Mouse (Mus musculus) lung, postnatal 0 days (tissue): ENCODE data around the gene Gm7029.

Experiments
- CTCF ChIP-seq: IDR thresholded peaks from 2 replicates; pipeline ENCODE4 v1.5.1; 2016; ENCODE audit warnings: antibody characterized with exemption, mild to moderate bottlenecking
- EP300 ChIP-seq: IDR thresholded peaks from 2 replicates; pipeline ENCODE4 v1.6.1; 2016; ENCODE audit warnings: antibody characterized with exemption, mild to moderate bottlenecking, control low read depth

DNA sequence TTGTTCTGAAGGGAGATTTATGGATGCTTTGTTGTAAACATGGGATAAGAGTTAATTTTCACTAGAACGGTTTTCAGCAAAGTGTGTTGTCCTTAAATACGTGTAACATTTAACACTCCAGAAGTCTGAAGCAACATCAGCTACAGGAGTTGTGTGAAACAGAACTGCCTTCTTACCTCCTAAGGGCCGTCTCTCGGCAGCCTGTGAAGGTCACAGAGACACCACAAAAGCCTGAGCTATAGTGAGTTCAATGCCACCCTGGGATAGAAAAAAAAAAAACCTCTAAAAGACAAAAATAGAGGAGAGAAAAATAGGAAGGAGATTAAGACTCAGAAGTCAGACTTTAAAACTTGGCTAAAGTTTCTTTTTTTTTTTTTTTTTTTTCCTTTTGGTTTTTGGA lies 28.4 kb downstream of the Gm7029 start:
- TF ChIP-seq EP300 = no peak
- TF ChIP-seq CTCF = no peak
